Mouse (Mus musculus) cerebellum, adult 11-12 months (tissue): ENCODE measurements around the gene Ascc1.

Source experiments
- DNase-seq: peaks from one replicate; pipeline ENCODE4 v3.0.0; 2022

Ascc1 gene

GRCm38 (mm10) chr10:60080982-60081825 is 78.6 kb downstream of the Ascc1 start:
- peak; percentile 45 for DNase-seq

GRCm38 (mm10) chr10:60081905-60082304 is 79.3 kb downstream of the Ascc1 start:
- peak; percentile 54 for DNase-seq

DNA sequence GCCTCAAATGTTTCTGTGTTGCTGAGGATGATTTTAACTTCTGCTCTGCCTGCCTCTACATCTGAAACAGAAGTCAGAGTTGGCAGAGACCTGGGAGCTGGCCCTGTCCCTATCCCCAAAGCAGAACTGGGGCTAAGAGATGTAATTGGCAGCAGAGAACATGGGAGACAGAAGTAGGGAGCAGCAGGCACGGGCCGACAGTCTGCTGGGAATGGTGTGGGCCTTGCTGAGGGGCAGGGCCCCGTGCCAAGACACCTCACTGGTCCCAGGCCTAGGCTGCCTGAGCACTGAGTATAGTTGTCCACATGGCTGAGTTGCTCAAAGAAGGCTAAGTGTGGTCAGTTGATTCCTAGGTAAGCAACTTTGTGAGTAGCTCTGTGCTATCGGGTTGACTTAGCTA is 81.5 kb downstream of the Ascc1 start:
- DNase-seq, result peak; percentile 66

- no peak for DNase-seq
Measured at GRCm38 (mm10) chr10:60092311-60092710, 89.7 kb downstream of the Ascc1 start.

GRCm38 (mm10) chr10:60093751-60094150 is 91.1 kb downstream of the Ascc1 start:
- DNase-seq, result no peak

- DNase-seq, result no peak
Measured at GRCm38 (mm10) chr10:60095558-60095957, 93.0 kb downstream of the Ascc1 start.

- DNase-seq, result no peak
Measured at GRCm38 (mm10) chr10:60096302-60096701, 93.7 kb downstream of the Ascc1 start.

DNA sequence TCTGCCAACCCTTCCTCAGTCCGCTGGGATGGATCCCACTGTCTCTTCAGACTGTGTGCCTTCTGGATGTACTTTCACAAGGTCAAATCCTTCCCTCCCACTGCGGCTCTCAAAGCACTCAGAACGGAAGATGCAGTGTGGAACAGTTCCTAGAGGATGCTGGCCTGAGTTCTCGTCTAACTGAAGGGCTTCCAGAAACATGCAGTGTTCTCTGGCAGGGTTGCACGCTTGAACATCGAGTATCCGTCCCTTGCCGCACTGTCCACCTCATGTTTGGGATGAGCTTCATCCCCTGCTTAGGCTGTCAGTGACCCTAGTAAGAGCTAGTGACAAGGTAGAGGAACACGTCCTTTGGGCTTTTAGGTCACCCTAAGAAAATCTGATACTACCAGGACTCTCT is 94.5 kb downstream of the Ascc1 start:
- DNase-seq, result no peak

DNA sequence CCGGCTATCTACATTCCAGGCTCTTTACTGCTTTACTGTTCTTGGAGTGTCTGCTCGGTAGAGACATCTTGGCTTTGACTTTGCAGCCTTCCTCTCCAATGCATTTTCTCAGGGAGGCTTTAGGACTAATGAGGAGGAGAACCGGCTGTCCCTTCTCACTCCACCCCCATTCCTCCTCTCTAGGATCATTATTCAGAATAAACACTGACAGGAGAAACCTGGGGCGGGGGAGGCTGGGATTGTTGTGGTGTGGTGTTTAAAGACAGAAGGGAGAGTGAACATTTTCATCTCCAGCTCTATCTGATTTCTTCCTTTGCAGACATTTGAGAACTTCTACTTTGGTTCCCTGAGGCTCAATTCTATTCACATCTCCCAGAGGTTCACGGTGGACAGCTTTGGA is 95.2 kb downstream of the Ascc1 start:
- DNase-seq, result no peak

DNA sequence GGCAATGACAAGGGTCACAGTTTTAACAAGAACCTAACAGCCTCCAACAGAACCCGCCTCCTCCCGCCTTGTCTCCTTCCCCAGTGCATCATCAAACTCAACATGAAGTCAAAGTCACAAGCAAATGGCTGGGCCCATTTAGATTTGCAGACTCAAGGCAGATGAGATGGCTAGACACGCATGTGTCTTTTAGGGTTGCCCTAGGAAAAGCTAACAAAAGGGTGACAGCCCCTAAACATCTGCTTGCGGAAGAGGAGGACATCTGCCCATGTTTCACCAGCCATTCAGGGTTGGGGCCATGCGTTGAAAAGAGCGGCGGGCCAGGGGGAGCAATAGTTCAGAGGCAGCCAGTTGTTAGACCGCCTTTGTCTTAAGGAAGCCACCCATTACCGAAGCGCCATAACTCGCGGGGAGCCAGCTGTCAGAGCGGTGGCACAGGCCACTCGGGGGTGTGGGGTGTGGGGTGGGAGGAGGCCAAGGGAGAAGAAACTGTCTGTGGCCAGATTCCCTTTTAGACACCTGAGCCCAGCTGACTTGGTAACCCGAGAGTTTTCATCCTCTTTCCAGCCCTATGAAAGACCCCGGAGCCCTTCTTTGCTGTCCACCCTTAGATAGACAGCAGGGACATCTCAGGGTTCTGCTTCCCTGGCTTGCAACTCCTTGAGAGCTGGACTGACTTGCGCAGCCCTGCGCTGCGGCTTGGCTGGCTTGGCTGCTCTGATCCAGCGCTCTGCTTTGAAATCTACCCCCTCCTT is 103.0 kb downstream of the Ascc1 start:
- DNase-seq, result peak; percentile 55

GRCm38 (mm10) chr10:60106146-60106530 is 103.5 kb downstream of the Ascc1 start, which contains the start of gene Spock2:
Spock2 (plus strand) TSS chr10:60106219.
- peak; percentile 84 for DNase-seq

DNA sequence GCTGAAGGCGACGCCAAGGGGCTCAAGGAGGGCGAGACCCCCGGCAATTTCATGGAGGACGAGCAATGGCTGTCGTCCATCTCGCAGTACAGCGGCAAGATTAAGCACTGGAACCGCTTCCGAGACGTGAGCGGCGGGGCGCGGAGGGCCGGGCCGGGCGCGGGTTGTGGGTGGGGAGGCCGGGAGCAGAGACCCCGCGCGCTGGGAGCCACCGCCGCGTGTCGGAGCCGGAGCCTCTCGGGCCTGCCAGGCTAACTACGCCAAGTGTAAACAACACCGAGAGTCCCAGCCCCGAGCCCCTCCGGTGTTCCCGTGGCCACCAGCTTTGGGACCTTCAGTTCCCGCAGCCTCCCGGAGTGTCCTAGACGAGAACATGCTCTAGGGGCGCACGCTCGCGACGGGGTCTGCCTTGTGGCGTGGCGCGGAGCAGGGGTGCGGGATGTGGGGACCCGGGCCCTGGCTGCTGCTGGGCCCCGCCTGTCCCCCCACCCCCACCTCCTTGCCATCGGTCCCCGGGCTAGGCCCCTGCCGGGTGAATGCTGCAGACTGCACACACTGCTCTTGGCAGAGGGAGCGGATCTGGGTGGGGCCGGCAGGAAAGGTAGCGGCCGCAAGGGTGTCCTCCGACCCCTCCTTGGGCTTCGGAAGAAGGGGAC is 104.1 kb downstream of the Ascc1 start:
- peak; percentile 77 for DNase-seq

- DNase-seq, result peak; percentile 86
Measured at GRCm38 (mm10) chr10:60107448-60107847, 104.8 kb downstream of the Ascc1 start.

- peak; percentile 84 for DNase-seq
Measured at GRCm38 (mm10) chr10:60108321-60109111, 105.9 kb downstream of the Ascc1 start.

GRCm38 (mm10) chr10:60109336-60109735 is 106.7 kb downstream of the Ascc1 start:
- peak; percentile 84 for DNase-seq

- peak; percentile 41 for DNase-seq
Measured at GRCm38 (mm10) chr10:60109989-60110388, 107.4 kb downstream of the Ascc1 start.

DNA sequence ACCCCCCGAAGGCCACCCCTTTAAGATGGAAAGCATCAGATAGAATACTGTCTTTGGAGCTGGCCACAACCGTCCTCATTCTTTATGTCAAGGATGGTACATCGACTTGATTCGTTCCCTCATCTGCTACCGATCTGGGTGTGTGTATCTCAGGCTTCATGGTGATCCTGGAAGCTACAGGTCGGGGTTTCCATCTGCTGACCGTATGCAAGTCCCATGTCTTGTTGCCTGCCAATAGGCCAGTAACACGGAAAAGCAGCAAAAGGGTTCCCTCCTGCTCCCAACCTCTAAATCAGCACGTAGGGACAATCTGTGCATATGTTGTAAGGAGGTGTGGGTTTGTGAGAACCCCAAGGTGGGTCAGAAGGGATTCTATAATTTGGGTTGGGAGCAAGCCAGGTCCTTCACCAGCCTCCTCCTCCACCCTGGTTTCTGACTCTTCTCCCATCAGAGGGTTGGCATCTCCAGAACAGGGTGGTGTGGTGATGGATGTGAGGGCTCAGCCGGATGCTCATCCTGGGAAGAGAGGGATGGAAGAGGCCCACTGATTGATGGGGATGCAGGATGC is 108.4 kb downstream of the Ascc1 start:
- DNase-seq, result peak; percentile 51

DNA sequence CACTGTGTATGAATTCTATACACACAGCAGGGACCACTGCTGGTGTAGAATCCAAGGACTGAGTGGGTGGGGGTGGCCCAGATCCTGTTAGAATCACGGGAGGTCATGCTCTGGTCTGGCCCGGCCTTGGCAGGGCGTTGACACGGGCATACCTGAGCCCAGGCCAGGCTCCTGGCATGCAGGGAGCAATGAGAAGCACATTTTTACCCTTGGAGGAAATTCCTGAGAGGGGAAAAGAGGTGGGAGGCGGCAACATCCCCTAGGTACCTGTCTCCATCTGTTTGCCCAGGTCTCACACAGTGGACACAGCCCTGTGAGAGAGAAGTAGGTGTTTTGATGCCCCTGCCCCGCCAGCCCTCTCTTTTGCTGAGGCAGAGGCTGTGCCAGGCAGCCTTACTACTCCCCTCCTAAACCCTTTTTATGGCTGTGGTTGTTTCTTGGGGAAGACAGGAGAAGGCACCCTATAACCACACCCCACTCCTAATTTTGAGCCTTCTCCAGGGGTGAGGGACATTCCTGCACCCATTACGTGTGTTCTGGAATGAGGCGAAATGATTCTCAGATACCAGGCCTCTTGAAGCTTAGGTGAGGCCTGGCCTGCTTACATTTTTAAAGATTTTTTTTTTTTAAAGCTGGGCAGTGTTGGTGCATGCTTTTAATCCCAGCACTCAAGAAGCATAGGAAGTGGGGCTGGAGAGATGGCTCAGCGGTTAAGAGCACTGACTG is 111.5 kb downstream of the Ascc1 start:
- peak; percentile 39 for DNase-seq

DNA sequence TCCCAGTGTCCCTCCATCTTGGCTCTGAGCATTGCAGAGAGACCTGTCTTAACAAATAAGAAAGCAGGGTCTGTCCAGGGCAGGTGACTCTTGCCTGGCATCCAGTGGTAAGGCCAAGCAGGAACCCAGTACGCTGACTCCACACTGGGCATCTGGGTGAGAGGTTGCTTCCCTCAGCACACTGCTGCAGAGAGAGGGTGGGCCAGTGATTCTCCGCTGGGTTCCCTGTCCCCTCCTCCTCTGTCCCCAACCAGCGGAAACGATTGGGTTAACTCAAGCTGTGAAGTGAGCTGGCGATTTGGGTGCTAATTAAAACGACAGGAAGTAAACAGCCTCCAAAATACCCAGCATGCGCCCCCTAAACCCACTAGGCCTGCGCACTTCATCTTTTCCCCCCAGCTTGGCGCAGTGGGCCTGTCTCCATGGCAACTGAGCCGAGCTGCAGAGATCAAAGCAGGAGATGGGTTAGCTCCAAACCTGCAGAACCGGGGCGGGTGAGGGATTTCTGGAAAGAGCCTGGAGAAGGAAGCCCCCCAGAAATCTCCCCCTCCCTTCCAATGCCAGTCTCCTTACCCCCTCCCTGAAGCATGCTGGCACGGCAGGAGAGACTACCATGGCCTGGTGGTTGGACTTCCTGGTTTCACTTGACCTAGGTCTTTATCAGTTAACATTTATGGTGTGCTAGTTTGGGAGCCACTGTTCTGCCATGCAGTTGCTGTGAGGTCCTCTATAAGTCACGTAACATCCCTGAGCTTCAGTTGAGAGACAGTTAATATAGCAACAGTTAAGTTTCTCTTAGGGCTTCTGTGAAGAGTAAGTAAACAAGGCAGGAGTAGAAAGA is 113.0 kb downstream of the Ascc1 start:
- DNase-seq, result peak; percentile 59

GRCm38 (mm10) chr10:60116997-60117396 is 114.4 kb downstream of the Ascc1 start:
- DNase-seq, result peak; percentile 18

DNA sequence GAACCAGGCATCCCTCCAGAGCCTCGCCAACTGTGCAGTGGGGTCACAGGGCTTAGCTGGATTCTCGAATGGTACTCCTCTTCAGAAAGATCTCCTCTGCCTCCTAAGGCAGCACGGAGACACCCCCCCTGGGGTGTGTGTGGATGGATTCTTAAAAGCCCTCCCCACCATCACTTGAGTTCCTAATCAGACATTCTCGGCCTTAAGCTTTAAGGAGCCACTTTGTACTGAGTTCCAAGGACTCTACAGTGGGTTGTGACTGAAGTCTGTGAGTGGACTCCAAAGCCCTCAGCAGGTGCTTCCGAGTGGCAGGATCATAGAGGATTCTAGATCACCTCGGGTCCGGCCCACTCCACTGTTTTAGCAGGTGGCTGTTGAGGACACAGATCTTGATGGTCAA is 115.9 kb downstream of the Ascc1 start:
- no peak for DNase-seq
